Mouse (Mus musculus) E14TG2a.4 (cell line): ENCODE results near the gene Metap2.

Experiments
- CTCF ChIP-seq: conservative IDR thresholded peaks from 2 replicates; pipeline ENCODE4 v1.5.1; 2014; ENCODE audit warnings: low read length
- NANOG ChIP-seq: IDR thresholded peaks from 2 replicates; pipeline ENCODE4 v1.6.1; 2014; ENCODE audit warnings: borderline replicate concordance, low read length, mixed read lengths

GRCm38 (mm10) chr10:93939676-93940075 is 42.8 kb upstream of the Metap2 start:
- TF ChIP-seq CTCF (no peak), NANOG (no peak)
